Mouse (Mus musculus) limb, embryonic 10.5 days (tissue): Measurements from ENCODE around the gene Pfdn6. TPM values are rescaled to one million over a fixed set of nuclear protein-coding genes. Genes with fewer than 3 reads are reported as not detected.
A peak's percentile ranks its signal among the peaks of the same experiment; 100 is the strongest.

Experiments
- DNase-seq: peaks from one replicate; pipeline ENCODE4 v3.0.0-alpha.2; 2017; ENCODE audit warnings: low spot score
- H3K27ac ChIP-seq: fragments of 300-500 bp; sonication (generic); 2 replicates; pipeline ENCODE4 v1.5.1; 2016; ENCODE audit warnings: mild to moderate bottlenecking
- H3K27me3 ChIP-seq: fragments of 300-500 bp; sonication (generic); 2 replicates; pipeline ENCODE4 v1.6.1; 2016; ENCODE audit warnings: low read depth, mild to moderate bottlenecking; ENCODE audit not compliant: poor library complexity, severe bottlenecking
- H3K36me3 ChIP-seq: fragments of 300-500 bp; sonication (generic); 2 replicates; pipeline ENCODE4 v1.6.1; 2016; ENCODE audit warnings: mild to moderate bottlenecking, moderate library complexity
- H3K4me1 ChIP-seq: fragments of 300-500 bp; sonication (generic); 2 replicates; pipeline ENCODE4 v1.6.1; 2016
- H3K4me3 ChIP-seq: fragments of 300-500 bp; sonication (generic); 2 replicates; pipeline ENCODE4 v1.5.1; 2016; ENCODE audit warnings: mild to moderate bottlenecking, moderate library complexity
- H3K9me3 ChIP-seq: fragments of 300-500 bp; sonication (generic); replicated peaks from 2 replicates; pipeline ENCODE4 v1.6.1; 2016; ENCODE audit warnings: mild to moderate bottlenecking
- WGBS: fragments of 180-500 bp; shearing (Covaris S2); methylation state at CpG from one replicate; pipeline ENCODE4 v1.1.7; 2016; 5-methylcytosine and 5-hydroxymethylcytosine counted together
- polyA plus RNA-seq: library from polyadenylated mRNA; unstranded; fragments of >200 nt; fragmentation: Nextera tagmentation; extraction: Ambion mirVana; gene quantifications from 2 replicates; pipeline ENCODE4 v1.2.1, GENCODE M21; 2016

The Pfdn6 gene
- polyA plus RNA-seq, 1 experiment from 2014 or later: 212 TPM

DNA sequence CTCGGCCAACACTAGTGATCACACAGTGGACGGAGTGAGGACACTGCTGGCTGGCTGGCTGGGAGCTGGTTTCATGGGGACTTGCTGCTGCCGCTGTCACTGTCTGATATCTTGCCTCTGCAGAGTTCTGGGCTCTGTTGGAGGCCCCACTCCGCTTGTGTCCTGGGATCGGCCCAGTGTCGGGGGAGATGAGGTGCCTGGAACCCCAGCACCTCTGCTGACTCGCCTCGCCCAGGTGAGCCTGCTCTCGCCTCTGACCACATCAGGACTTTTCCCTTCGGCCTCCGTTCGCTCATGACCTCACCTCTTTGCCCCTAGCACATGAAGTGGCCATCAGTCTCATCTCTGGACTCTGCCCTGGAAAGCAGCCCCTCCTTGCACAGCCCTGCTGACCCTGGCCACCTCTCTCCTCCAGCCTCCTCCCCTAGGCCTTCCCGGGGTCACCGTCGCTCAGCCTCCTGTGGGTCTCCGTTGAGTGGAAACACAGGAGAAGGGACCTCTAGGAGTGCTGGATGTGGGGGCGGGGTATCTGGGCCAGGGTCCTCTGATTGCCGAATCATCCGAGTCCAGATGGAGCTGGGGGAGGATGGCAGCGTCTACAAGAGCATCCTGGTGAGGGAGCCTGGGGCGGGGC, 4.6 kb downstream of the Pfdn6 start:
- peak overlapping the region; percentile 20 for H3K4me3 ChIP-seq
- 89% methylated on average over 21 of the region's 21 CpGs for WGBS
- H3K4me1 ChIP-seq: peaks cover 22% of the 10 kb centered on the region
- H3K36me3 ChIP-seq: peaks cover 71% of the 10 kb centered on the region
- no peaks in the 10 kb centered on the region for H3K9me3 ChIP-seq
- H3K27ac ChIP-seq: no peak overlapping the region
- H3K27me3 ChIP-seq: peaks cover 5% of the 10 kb centered on the region; the same call in 1 of the 2 replicates
- DNase-seq: no peak

DNA sequence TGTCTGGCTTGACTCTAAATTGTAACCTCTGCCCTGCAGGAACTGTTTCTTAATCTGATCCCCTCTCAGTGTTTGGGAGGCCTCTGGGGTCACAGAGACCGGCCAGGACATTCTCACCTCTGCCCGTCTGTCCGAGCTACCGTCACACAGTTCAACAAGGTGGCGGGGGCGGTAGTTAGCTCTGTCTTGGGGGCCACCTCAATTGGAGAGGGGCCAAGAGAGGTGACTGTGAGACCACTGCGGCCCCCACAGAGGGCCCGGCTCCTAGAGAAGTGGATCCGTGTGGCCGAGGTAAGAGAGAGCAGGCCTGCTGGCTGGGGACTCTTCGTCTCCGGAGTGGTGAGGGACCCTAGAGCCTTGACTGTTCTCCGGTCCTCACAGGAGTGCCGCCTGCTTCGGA, 7.2 kb downstream of the Pfdn6 start:
- Histone ChIP-seq H3K36me3 (peaks cover 59% of the 10 kb centered on the region), H3K4me3 (peak overlapping the region; percentile 1; the same call in 1 of the 2 replicates), H3K9me3 (no peaks in the 10 kb centered on the region), H3K27me3 (peaks cover 5% of the 10 kb centered on the region; the same call in 1 of the 2 replicates), H3K4me1 (peaks cover 30% of the 10 kb centered on the region), H3K27ac (no peak overlapping the region)
- DNase-seq: no peak
- 92% methylated on average over 15 of the region's 15 CpGs for WGBS

DNA sequence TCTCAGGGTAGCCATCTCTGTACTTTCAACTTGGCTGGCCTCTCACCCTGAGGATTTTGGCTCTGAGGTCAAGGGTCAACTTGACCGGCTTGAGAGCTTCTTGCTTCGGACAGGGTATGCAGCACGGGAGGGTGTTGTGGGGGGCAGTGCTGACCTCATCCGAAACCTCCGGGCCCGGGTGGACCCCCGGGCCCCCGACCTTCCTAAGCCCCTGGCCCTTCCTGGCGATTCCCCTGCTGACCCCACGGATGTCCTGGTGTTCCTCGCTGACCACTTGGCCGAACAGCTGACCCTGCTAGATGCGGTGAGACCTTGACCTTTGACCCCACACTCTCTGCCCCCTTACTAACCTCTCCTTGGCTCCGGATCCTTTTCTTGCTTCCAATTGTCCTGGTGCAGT, 7.7 kb downstream of the Pfdn6 start:
- no peak overlapping the region for H3K27ac ChIP-seq
- peaks cover 59% of the 10 kb centered on the region for H3K36me3 ChIP-seq
- no peaks in the 10 kb centered on the region for H3K9me3 ChIP-seq
- WGBS: 91% methylated on average over 14 of the region's 14 CpGs
- H3K4me3 ChIP-seq: no peak overlapping the region
- H3K27me3 ChIP-seq: peaks cover 5% of the 10 kb centered on the region; the same call in 1 of the 2 replicates
- DNase-seq: no peak
- peaks cover 34% of the 10 kb centered on the region for H3K4me1 ChIP-seq

DNA sequence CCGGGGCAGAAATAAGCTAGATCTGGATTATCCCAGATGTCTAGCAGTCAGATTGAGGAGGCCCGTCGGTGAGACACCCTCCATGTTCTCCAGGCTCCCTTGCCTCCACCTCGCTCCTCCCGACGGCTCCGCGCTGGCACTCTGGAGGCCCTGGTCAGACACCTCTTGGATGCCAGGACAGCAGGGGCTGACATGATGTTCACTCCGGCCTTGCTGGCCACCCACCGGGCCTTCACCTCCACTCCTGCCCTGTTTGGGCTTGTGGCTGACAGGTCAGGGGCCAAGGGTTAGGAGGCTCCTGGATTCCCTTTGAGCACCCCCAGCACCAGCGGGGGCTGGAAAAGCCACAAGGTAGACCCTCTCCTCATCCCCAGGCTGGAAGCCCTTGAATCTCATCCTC, 8.2 kb downstream of the Pfdn6 start:
- Histone ChIP-seq H3K4me1 (peaks cover 34% of the 10 kb centered on the region), H3K27ac (no peak overlapping the region), H3K27me3 (peaks cover 5% of the 10 kb centered on the region; the same call in 1 of the 2 replicates), H3K4me3 (no peak overlapping the region), H3K36me3 (peaks cover 54% of the 10 kb centered on the region), H3K9me3 (no peaks in the 10 kb centered on the region)
- no peak for DNase-seq
- WGBS: 89% methylated on average over 11 of the region's 11 CpGs

DNA sequence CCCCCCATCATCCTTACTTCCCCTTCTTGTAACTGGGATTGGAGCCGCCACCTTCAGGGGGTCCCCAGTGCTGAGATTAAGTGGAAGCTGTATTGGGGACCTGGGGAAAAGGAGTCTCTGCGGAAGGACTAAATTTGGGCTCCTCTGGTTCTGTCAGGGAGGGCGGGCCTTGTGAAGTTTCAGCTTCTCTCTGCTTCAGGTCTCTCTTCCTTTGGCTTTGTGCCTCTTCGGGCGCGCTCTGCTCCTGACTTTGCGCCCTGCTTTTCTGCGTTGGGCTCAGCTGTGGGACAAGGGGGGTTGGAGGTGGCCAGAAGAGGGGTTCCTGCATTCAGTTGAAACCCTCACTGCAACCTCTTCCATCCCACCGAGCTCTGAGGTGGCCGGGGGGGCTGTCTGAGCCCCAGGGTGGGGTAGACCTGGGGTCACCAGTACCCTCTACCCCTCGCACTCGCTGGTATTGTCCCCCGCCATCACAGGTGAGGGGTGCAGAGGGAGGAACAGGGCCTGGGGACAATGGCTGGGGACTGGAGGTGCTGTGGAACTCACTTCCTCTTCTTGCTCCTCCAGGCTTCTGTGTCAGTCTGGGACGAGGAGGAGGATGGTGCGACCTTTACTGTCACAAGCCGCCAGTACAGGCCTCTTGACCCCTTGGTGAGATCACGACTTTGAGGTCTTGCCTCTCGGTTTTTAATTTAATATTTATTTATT, 8.8 kb downstream of the Pfdn6 start:
- H3K27ac ChIP-seq: peak overlapping the region; percentile 91
- no peaks in the 10 kb centered on the region for H3K9me3 ChIP-seq
- peaks cover 34% of the 10 kb centered on the region for H3K4me1 ChIP-seq
- peaks cover 54% of the 10 kb centered on the region for H3K36me3 ChIP-seq
- WGBS: 35% methylated on average over 18 of the region's 18 CpGs
- H3K27me3 ChIP-seq: peaks cover 5% of the 10 kb centered on the region; the same call in 1 of the 2 replicates
- no peak for DNase-seq
- peak overlapping the region; percentile 77 for H3K4me3 ChIP-seq

DNA sequence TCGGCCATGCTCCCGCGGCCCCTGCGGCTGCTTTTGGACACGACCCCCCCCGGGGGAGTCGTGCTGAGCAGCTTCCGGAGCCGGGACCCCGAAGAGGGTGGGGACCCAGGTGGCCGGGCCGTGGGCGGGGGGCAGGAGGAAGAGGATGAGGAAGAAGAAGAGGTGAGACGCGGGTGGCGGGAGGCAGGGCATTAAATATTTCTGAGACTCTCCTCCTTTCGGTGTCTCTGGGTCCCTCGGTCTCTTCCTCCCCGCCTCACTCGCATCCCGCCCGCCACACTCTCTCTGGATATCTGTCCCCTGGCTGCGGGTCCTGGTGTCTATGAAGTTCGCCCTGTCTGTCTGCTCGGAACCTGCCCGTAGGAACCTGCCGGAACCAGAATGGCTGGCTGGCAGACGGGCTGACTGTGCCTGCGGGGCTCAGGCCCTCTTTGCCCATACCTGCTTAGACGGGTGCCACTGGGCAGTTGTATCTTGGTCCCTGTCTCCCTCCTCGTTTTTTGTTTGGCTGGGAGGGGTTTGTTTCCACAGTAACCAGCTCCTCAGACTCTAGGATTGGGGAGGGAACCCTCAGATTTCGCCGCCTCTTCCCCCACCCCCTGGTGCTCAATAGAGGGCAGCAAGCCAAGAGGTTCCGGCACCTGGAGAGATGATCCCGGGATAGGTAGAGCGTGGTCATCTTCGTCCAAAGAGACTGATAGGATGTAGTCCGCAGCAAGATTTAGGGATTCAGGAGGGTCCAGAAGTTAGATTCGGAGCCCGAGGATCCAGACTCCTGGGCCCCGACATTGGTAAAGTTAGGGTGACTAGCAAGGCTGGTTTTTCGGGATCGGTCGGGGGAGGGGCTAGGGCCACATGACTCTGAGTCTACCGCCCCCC, 9.6 kb downstream of the Pfdn6 start:
- Histone ChIP-seq H3K4me1 (peaks cover 34% of the 10 kb centered on the region), H3K27ac (peak overlapping the region; percentile 91), H3K27me3 (peaks cover 5% of the 10 kb centered on the region; the same call in 1 of the 2 replicates), H3K36me3 (peaks cover 53% of the 10 kb centered on the region), H3K9me3 (no peaks in the 10 kb centered on the region), H3K4me3 (peak overlapping the region; percentile 77)
- peak; percentile 58 for DNase-seq
- WGBS: under 1% methylated on average over 45 of the region's 45 CpGs

DNA sequence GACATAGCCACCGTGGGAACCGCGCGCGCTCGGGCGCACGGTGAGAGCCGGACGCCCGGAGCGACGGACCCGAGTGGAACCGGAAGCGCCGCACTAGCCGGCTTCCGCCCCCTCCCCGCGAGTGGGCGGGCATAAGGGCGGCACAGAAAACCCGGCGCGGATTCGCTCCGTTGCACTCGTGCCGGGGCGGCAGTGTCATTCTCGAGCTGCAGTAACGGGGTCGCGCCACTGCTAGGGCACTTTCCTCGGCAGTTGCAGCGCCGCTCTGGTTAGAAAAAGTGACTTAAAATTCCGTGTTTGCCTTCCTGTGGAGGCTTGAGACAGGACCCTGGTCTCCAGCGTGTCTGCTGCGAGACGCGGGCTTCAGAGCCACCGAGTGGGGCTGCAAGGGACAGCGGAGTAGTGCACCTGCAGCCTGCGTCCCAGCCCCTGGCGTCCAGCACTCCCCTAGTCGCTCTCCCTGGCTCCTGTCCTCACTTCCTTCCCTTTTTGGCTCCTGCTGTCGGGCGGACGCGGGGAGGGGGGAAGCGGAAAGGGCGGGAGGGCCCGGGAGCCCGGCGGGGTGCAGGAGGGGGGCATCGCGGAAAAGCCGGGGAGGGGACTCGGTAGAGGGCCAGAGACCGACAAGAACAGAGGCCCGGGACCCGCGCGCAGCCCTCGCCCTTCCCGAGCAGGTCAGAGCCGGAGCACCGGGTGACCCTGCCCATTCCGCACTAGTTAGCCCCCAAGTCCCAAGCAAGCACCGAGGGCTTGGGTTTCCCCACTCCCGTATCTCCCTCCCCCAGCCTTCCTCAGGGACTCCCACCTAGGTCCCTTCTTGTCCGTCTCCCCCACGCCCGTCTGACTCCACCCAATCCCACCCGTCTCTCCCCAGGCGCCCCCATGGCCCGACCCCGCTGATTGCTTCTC, 10.5 kb downstream of the Pfdn6 start, which contains the start of gene Rgl2:
TSS of gene Rgl2 (plus strand) at position 173 of the 909 bp plus-strand sequence.
- peaks cover 44% of the 10 kb centered on the region for H3K36me3 ChIP-seq
- peak within 1 kb of the TSS; percentile 91 for H3K27ac ChIP-seq
- peak within 1 kb of the TSS; percentile 77 for H3K4me3 ChIP-seq
- peaks cover 5% of the 10 kb centered on the region; the same call in 1 of the 2 replicates for H3K27me3 ChIP-seq
- DNase-seq: peak; percentile 98
- no peaks in the 10 kb centered on the region for H3K9me3 ChIP-seq
- WGBS: under 1% methylated on average over 80 of the region's 80 CpGs
- peaks cover 34% of the 10 kb centered on the region for H3K4me1 ChIP-seq

DNA sequence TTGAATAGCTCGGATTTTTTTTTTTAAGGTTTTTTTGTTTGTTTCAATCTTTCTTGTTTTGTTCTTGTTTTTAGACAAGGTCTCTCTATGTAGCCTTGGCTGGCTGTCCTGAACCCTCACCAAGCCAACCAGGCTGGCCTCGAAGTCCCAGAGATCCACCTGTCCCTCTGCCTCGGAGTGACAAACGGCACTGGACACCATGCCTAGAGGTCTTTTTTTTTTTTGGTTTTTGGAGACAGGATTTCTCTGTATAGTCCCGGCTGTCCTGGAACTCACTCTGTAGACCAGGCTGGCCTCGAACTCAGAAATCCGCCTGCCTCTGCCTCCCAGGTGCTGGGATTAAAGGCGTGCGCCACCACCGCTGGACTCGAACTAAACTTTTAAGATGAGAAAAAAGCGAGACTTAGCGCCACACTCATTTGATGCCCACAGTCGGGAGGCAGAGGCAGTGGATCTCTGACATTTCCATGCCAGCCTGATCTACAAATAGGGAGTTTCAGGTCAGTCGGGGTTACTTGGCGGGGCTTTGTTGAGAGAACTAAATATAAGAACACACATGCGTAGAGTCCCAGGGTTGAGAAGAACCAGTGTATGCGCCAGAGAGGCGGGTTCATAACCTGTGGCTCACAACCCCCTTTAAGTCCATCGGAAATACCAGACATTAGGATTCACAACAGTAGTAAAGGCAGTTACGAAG, 11.7 kb downstream of the Pfdn6 start:
- peaks cover 31% of the 10 kb centered on the region for H3K36me3 ChIP-seq
- H3K27ac ChIP-seq: peak overlapping the region; percentile 91
- H3K4me1 ChIP-seq: peaks cover 34% of the 10 kb centered on the region
- H3K4me3 ChIP-seq: peak overlapping the region; percentile 77
- peaks cover 5% of the 10 kb centered on the region; the same call in 1 of the 2 replicates for H3K27me3 ChIP-seq
- H3K9me3 ChIP-seq: no peaks in the 10 kb centered on the region
- WGBS: 65% methylated on average over 21 of the region's 21 CpGs
- no peak for DNase-seq

DNA sequence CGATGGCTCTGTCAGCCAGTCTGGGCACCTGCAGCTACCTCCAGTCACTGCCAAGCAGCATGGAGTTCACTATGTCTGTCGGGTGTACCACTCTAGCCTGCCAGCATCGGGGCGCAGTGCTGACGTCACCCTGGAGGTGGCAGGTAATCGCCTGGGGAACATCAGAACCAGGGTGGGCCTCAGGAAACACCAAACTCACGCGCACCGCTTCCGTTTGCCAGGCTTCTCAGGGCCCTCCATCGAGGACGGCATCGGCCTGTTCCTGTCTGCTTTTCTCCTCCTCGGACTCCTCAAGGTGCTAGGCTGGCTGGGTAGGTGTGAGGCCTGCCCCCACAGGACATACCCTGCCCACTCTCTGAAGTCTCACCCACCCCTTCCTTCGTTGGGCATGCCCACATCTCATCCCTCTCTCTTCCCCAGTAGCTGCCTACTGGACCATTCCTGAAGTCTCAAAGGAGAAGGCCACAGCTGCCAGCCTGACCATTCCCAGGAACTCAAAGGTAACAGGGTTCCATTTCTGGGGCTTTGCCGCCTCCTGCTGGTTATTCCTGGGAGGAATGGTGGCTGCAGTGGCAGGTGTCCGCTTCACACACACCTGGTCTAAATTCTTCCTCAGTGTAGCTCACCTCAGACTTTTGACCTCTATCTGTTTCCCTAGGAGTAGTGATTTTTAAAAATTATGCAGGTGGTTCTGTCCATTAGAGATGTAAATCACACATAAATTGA, 13.8 kb downstream of the Pfdn6 start:
- Histone ChIP-seq H3K9me3 (no peaks in the 10 kb centered on the region), H3K36me3 (peaks cover 15% of the 10 kb centered on the region), H3K27me3 (peaks cover 3% of the 10 kb centered on the region; the same call in 1 of the 2 replicates), H3K4me1 (peaks cover 31% of the 10 kb centered on the region), H3K4me3 (no peak overlapping the region), H3K27ac (no peak overlapping the region)
- WGBS: 76% methylated on average over 17 of the region's 17 CpGs
- DNase-seq: no peak

DNA sequence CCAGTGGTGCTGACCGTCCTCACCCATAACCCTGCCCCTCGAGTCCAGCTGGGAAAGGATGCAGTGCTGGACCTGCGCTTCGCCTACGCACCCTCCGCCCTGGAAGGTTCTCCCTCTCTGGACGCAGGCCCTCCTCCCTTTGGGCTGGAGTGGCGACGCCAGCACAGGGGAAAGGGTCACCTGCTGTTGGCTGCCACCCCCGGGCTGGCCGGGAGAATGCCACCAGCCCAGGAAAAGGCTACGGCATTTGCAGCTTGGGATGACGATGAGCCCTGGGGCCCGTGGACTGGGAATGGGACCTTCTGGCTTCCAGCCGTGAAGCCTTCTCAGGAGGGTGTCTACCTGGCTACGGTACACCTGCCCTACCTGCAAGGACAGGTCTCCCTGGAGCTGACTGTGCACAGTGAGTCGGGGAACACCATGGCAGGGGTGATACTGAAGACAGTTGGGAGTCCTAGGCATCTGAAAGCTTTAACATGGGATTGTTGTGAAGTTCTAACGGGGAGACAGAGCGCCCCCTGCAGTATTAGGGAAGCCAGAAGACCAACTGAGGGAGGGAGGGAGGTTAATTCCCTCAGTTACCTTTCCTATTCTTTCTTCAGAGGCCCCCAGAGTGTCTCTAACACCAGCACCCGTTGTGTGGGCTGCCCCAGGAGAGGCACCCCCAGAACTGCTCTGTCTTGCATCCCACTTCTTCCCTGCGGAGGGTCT, 14.6 kb downstream of the Pfdn6 start:
- 81% methylated on average over 21 of the region's 21 CpGs for WGBS
- no peak overlapping the region for H3K4me3 ChIP-seq

More for the DNA sequence above, 14.6 kb downstream of the Pfdn6 start:
- no peak for DNase-seq
- H3K9me3 ChIP-seq: no peaks in the 10 kb centered on the region
- peaks cover 27% of the 10 kb centered on the region for H3K4me1 ChIP-seq
- no peak overlapping the region for H3K27ac ChIP-seq
- peaks cover 15% of the 10 kb centered on the region for H3K36me3 ChIP-seq
- no peaks in the 10 kb centered on the region for H3K27me3 ChIP-seq
